Mouse (Mus musculus) heart, adult 2 months (tissue): ENCODE data around the gene Epb41l4b. TPM values are rescaled to one million over a fixed set of nuclear protein-coding genes. Genes with fewer than 3 reads are reported as not detected.

ENCODE experiments used
- DNase-seq, 2 experiments: peaks; one replicate each; pipeline ENCODE4 v3.0.0; 2021
- H3K27ac ChIP-seq: fragments of 200-600 bp; 2 replicates; pipeline ENCODE4 v1.8.1; 2022
- H3K27me3 ChIP-seq: fragments of 200-500 bp; 2 replicates; pipeline ENCODE4 v1.6.1; 2012; ENCODE audit warnings: mild to moderate bottlenecking, low read length, inconsistent platforms, mixed read lengths; ENCODE audit not compliant: control insufficient read depth, insufficient read depth
- H3K36me3 ChIP-seq: fragments of 200-500 bp; 2 replicates; pipeline ENCODE4 v1.6.1; 2012; ENCODE audit warnings: low read length, inconsistent platforms; ENCODE audit not compliant: control insufficient read depth, insufficient read depth
- H3K4me1 ChIP-seq: fragments of 200-500 bp; 2 replicates; pipeline ENCODE4 v1.6.1; 2011; ENCODE audit warnings: low read length; ENCODE audit not compliant: control insufficient read depth, insufficient read depth
- H3K4me3 ChIP-seq: fragments of 200-600 bp; 2 replicates; pipeline ENCODE4 v1.8.1; 2022
- H3K79me2 ChIP-seq: fragments of 200-500 bp; replicated peaks from 2 replicates; pipeline ENCODE4 v1.6.1; 2012; ENCODE audit warnings: mild to moderate bottlenecking, inconsistent platforms, low read length, moderate library complexity, mixed read lengths; ENCODE audit not compliant: control insufficient read depth, insufficient read depth
- H3K9ac ChIP-seq: fragments of 200-500 bp; 2 replicates; pipeline ENCODE4 v1.6.1; 2012; ENCODE audit warnings: low read depth, mild to moderate bottlenecking, control low read depth, inconsistent platforms, low read length, mixed read lengths
- CTCF ChIP-seq: fragments of 200-600 bp; IDR thresholded peaks from 2 replicates; pipeline ENCODE4 v1.8.1; 2022; ENCODE audit warnings: antibody characterized with exemption, mild to moderate bottlenecking, moderate library complexity
- EP300 ChIP-seq: fragments of 200-500 bp; IDR thresholded peaks from 2 replicates; pipeline ENCODE4 v1.6.1; 2011; ENCODE audit warnings: low read depth, low read length, control low read depth; ENCODE audit not compliant: insufficient read depth
- POLR2A ChIP-seq: fragments of 200-500 bp; IDR thresholded peaks from 2 replicates; pipeline ENCODE4 v1.6.1; 2011; ENCODE audit warnings: mild to moderate bottlenecking, low read depth, low read length, control low read depth; ENCODE audit not compliant: insufficient read depth
- WGBS: fragments of 180-500 bp; shearing (Covaris S2); methylation state at CpG from one replicate; pipeline ENCODE4 v1.1.7; 2018; 5-methylcytosine and 5-hydroxymethylcytosine counted together
- intact Hi-C: fragments of 180-260 bp; cut with DNase I; formaldehyde crosslinking; loops from one replicate; pipeline ENCODE4 v1.15.1; 2025
- polyA plus RNA-seq: library from polyadenylated mRNA; depleted of rRNA; stranded (reverse); fragments of >200 nt; gene quantifications from 2 replicates; pipeline ENCODE4 v1.2.3, GENCODE M21; 2012
- total RNA-seq, 2 experiments: library from RNA; stranded (reverse); gene quantifications; 2 replicates each; pipeline ENCODE4 v1.2.3; 2021

Epb41l4b gene
- total and polyA plus RNA-seq, 3 experiments: 1.9 to 3.0 (median 2.6) TPM

- Histone ChIP-seq H3K4me3 (no peak overlapping the region), H3K9ac (no peak overlapping the region), H3K79me2 (no peaks in the 10 kb centered on the region), H3K36me3 (no peaks in the 10 kb centered on the region), H3K27me3 (no peaks in the 10 kb centered on the region), H3K27ac (no peak overlapping the region), H3K4me1 (no peaks in the 10 kb centered on the region)
- TF ChIP-seq POLR2A (no peak), EP300 (no peak), CTCF (no peak)
- no peak for DNase-seq
- 83% methylated on average over 3 of the region's 3 CpGs for WGBS
- intact Hi-C loops: no loop called here
Observed at GRCm38 (mm10) chr4:57168680-57169079, 25.4 kb upstream of the Epb41l4b start.

- no peaks in the 10 kb centered on the region for H3K4me1 ChIP-seq
- H3K27me3 ChIP-seq: no peaks in the 10 kb centered on the region
- intact Hi-C loops: no loop called here
- no peak for DNase-seq
- H3K79me2 ChIP-seq: no peaks in the 10 kb centered on the region
- no peaks in the 10 kb centered on the region for H3K36me3 ChIP-seq
- 64% methylated on average over 1 of the region's 1 CpGs for WGBS
- no peak for TF ChIP-seq EP300
- TF ChIP-seq POLR2A: no peak
- TF ChIP-seq CTCF: no peak
- no peak overlapping the region for H3K27ac ChIP-seq
- no peak overlapping the region for H3K9ac ChIP-seq
- H3K4me3 ChIP-seq: no peak overlapping the region
Observed at GRCm38 (mm10) chr4:57168277-57168676, 25.0 kb upstream of the Epb41l4b start.

GRCm38 (mm10) chr4:57166922-57167870 lies 24.0 kb upstream of the Epb41l4b start:
- no peak for DNase-seq
- Histone ChIP-seq H3K36me3 (no peaks in the 10 kb centered on the region), H3K27me3 (no peaks in the 10 kb centered on the region), H3K79me2 (no peaks in the 10 kb centered on the region), H3K4me1 (no peaks in the 10 kb centered on the region), H3K9ac (no peak overlapping the region), H3K27ac (no peak overlapping the region), H3K4me3 (no peak overlapping the region)
- WGBS: 56% methylated on average over 12 of the region's 12 CpGs
- intact Hi-C loops: no loop called here
- TF ChIP-seq CTCF (peak; percentile 28), POLR2A (no peak), EP300 (no peak)

GRCm38 (mm10) chr4:57165654-57166053 lies 22.4 kb upstream of the Epb41l4b start:
- TF ChIP-seq EP300: no peak
- no peak for TF ChIP-seq CTCF
- no peak for TF ChIP-seq POLR2A
- Histone ChIP-seq H3K36me3 (no peaks in the 10 kb centered on the region), H3K27ac (no peak overlapping the region), H3K79me2 (no peaks in the 10 kb centered on the region), H3K9ac (no peak overlapping the region), H3K27me3 (no peaks in the 10 kb centered on the region), H3K4me3 (no peak overlapping the region), H3K4me1 (no peaks in the 10 kb centered on the region)
- DNase-seq: no peak
- intact Hi-C loops: no loop called here
- WGBS: 69% methylated on average over 3 of the region's 3 CpGs

- H3K9ac ChIP-seq: no peak overlapping the region
- no peak for DNase-seq
- 89% methylated on average over 9 of the region's 9 CpGs for WGBS
- intact Hi-C loops: no loop called here
- H3K27ac ChIP-seq: no peak overlapping the region
- H3K4me3 ChIP-seq: no peak overlapping the region
- no peaks in the 10 kb centered on the region for H3K79me2 ChIP-seq
- no peak for TF ChIP-seq POLR2A
- TF ChIP-seq CTCF: no peak
- TF ChIP-seq EP300: no peak
- no peaks in the 10 kb centered on the region for H3K36me3 ChIP-seq
- no peaks in the 10 kb centered on the region for H3K4me1 ChIP-seq
- H3K27me3 ChIP-seq: no peaks in the 10 kb centered on the region
Observed at GRCm38 (mm10) chr4:57164578-57165210, 21.5 kb upstream of the Epb41l4b start.
